Mouse (Mus musculus) heart, postnatal 0 days (tissue): ENCODE measurements at regions not wholly inside any gene's neighbourhood (a gene's known extent, or its start where the extent isn't known, plus 50 kb on each side); places are given as distances from the start of the nearest gene placed in this dataset.
"Not testable (repeated sequence)": the region's sequence is repeated elsewhere in the genome, so short reads cannot be mapped to it uniquely, and the experiment has no call there.

ENCODE experiments used
- CTCF ChIP-seq: IDR thresholded peaks from 2 replicates; pipeline ENCODE4 v1.5.1; 2016; ENCODE audit warnings: antibody characterized with exemption, control low read depth, low read depth
- EP300 ChIP-seq: IDR thresholded peaks from 2 replicates; pipeline ENCODE4 v1.6.1; 2016; ENCODE audit warnings: antibody characterized with exemption, low read depth

DNA sequence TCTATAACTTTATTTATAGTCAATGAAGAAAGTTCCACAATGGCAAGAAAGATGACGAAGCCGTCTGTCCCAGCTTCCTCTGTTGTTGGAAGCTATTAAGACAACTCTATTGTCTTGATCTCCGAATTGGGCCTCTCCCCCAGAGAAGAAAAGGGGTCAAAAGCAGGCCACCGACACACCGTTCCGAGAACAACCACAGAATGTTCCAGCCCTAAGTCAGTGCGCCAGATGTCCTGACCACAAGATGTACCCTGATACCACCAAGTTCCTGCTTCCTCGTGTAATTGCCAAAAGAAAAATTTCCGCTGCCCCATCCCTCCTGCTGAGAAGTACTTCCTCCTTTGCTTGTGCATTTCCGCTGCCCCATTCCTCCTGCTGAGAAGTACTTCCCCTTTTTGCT is 348.8 kb downstream of the Adam3 start:
- TF ChIP-seq CTCF, EP300: not testable (repeated sequence)
